Mouse (Mus musculus): ENCODE results near the gene Cxcr5.

- no peak for TF ChIP-seq CTCF (IDR thresholded peaks at IDR 0.05; ENCODE audit: insufficient read depth, low read depth, low read length)
- TF ChIP-seq POLR2A (IDR thresholded peaks at IDR 0.05; ENCODE audit: insufficient read depth, low read depth, low read length) = no peak
Measured at GRCm38 (mm10) chr9:44575095-44575494, 13.4 kb upstream of the Cxcr5 start.

Data from olfactory bulb, adult 2 months (tissue).